Mouse (Mus musculus) lung, postnatal 10 days (tissue): ENCODE data around the gene Tpcn1.

Experiments
- DNase-seq: peaks from one replicate; pipeline ENCODE4 v3.0.0; 2021

Gene Tpcn1

DNA sequence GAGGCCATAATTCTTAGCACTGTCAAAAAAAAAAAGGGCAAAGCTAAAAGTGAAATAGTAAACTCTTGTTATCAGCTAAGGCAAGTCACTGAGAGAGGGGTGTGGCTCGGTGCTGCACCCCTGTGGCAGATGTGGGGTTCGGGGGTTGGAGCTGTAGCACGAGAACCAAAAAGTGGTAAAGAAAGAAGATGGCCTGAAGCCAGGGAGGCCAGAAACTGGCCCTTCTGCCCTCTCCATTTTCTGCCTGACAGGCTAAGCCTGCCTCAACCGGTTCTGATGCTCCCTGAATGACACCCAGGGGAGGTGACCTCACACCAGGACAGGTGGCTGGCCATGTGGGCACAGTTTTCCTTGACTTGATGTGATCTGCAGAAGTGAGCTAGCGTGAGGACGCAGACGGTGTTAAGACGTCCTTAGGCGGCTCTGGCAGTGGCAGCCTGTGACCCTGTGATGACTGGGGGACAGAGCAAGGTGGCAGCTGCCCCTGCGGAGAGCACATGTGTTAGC, 10.5 kb downstream of the Tpcn1 start:
- DNase-seq, result no peak

DNA sequence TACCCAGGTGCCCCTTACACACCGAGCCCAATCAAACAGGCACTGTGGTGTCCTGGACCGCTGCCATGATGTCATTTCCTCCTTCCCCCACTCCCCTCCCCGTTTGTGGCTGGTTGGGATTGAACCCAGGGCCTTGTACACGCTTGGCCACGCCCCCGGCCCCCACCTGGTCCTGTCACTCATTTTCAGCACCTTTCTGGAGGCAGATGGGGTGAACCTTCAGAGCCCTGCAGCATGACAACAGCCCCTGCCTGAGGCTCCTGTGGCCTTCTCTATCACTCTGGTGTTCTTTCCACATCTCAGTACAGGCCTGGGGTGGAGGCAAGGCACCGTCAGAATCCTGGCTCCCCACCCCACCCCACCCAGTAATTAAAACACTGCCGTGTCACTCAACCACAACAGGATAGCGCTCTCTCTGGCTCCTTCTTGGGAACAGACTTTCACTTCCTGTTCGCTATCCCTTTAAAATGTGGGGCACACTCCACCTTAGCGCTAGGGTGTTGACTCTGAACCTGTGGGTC, 11.6 kb downstream of the Tpcn1 start:
- DNase-seq, result no peak

DNA sequence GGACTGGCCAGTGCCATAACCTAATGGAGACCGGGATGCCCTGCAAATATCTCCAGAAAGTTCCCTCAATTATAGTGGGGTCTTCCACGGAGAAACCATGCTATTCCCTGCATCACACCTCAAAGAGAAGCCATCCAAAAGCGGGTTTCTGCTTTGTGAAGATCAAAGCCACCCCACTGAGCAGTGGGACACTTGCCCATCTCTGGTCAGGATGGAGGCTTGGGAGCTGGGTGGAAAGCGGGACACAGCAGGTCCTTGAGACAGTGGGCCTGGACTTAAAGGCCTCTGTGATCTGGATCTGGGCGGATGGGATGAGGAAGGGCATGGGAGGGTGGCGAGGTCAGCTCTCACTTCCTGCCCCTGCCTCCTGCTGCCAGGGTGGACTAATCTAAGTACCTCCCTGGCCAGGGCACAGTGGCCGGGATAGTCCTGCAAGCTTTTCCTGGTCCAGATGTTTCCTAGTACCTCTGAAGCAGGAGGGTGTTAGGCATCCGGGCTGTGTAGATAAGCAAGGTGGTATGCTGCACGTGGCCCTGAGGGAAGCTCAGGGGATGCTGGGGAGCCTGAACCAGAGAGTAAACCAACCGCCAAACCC, 13.9 kb downstream of the Tpcn1 start:
- DNase-seq, result no peak

DNA sequence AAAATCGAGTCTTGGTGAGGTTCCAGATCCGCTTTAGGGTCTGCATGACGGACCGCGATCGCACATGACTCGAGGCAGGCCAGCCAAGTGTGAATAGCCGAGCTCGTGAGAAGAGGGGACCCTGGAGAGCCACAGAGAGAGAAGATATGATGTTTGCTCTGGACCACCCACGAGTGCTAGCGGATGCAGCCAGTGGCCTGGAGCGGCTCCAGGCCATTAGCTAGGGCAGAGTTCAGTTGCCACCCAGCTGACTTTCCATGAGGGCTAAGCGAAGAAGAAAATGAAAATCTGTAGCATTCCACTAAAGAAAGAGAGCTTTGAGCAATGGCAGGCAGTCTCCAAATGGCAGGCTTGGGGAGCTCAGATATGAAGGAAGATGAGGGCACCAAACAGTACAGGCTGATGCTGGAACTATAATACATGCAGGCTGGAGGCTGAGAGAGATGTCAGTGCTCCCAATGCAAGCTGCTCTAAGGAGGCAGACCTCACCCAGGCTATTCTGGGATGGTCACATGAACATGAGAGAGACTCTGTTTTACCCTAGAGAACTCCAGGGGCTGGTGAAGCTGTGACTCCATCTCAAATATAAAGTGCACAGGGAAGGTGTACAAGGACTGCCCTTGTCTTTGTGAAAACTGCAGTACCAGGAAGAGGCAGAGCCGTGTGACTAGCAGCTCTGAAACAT, 17.3 kb downstream of the Tpcn1 start:
- peak; percentile 68 for DNase-seq

- DNase-seq, result no peak
Observed at GRCm38 (mm10) chr5:120570289-120570897, 18.1 kb downstream of the Tpcn1 start.

DNA sequence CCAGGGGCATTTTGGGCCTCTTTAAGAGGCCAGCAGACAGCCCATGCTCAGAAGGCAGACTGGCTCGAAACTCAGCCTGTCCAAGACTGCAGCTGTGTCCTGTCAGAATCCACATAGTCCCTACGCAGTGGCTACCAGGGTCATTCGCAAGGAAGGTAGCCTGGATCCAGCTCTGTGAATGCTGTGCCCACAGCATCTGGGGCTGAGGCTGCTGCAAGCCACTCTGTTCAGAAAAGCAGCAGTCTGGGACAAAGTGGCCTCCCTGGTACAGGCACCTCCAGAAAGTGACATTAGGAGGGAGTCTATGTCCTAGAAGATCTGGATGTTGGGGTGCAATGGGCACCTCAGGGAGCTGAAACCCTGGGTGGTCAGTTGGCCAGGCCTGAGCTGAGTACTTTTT, 18.7 kb downstream of the Tpcn1 start:
- no peak for DNase-seq

DNA sequence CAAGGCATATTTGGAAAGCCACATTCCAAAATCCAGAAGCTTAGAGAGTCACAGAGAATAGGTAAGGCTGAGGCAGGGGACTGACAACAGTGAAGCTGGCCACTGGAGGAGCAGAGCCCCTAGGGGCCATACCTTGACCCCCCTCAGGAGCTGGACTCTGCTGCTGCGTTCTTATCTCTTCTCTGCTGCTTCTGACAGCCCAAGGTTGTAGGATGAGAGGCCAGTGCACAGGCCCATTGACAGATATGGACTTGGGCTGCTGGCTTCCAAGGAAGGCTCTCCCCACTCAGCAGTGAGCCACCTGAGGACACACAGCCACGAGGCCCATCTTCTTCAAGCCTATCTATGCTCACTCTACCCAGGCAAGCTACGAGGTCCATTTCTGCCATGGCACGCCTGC, 19.5 kb downstream of the Tpcn1 start:
- DNase-seq, result no peak

GRCm38 (mm10) chr5:120568336-120568768, 20.1 kb downstream of the Tpcn1 start:
- no peak for DNase-seq

DNA sequence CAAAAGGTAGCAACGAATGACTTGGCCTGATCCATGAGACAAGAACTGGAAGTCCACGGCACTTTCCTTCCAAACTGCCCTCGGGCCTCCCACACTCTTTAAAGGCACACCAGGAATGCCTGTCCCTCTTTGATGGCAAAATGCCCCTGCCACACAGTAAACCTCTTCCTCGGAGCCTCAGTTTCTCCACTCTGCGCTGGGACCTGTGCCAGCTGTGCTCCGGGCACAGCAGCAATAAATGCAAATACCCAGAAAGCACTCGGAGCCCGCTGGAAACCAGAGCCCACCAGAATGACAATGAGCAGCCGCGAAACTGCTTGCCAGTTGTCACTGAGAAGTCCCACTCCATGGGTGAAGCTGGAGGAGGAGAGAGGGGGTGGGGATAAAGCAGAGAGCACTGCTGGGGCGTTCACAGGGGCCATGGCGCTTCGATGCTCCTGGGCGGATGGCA, 20.7 kb downstream of the Tpcn1 start:
- DNase-seq, result no peak

- DNase-seq, result peak; percentile 86
Observed at GRCm38 (mm10) chr5:120567253-120567701, 21.2 kb downstream of the Tpcn1 start.

GRCm38 (mm10) chr5:120566681-120567252, 21.7 kb downstream of the Tpcn1 start:
- no peak for DNase-seq

DNA sequence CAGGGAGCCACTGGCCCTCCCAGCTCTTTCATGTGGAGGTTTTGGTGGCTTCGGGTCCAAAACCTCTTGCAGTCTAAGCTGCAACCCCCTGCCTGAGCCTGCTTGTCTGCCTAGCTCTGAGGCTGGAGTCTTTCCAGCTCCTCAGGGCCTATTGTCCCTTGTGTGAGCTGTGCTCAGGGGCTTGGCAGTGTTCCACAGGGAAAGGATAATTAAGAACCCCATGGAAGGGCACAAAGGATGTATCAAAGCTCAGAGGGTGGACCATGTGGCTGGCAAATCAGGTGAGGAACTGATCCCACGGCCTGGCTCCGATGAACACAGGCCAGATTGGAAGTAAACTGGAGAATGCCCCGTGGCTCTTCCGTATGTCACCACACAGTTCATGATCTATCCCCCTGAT, 22.4 kb downstream of the Tpcn1 start:
- peak; percentile 64 for DNase-seq

DNA sequence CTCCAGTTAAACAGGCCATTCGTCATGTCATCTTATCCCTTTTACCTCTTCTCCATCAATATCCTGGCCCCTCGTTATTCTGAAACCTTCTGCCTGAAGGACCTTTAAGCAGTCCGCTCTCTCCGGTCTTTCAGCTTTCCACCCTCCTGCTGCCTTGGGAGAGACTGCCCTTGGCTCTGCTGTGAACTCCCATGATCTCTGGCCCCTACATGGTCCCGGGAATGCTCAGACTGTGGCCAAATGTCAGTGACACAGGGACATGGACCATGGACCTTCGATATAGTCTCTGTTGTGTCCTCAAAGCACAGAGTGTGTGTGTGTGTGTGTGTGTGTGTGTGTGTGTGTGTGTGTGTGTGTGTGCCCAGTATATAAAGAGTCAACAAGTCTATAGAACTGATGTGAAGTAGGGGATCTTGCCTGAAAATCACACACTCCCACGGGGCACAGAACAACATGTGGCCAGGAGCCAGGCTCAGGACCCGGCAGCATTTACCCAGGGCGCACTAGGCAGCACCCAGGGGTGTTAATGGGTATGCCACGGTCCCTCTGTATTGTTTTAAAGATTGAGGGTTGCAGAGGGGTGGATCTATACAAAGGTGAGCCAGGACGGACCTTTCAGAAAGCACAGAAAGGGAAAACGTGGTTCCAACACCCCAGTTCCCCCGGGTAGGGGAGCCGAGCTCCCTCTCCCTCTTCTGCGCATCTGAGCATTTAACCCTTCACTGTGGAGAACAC, 23.1 kb downstream of the Tpcn1 start:
- DNase-seq, result no peak

DNA sequence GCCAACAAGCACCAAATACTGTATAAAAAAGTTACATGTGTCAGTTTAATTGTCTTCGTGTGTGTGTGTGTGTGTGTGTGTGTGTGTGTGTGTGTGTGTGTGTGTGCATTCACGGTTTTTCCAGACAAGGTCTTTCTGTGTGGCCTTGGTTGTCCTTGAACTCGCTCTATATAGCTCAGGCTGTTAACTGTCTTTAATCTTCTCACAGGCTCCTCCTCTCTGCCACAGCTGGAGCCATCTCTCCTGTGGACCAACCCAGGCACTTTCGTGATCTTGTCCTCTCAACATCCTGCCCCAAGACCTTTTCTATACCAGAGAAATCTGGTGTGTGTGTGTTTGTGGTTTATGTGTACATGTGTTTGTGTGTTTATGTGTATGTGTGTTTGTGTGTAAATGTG, 24.6 kb downstream of the Tpcn1 start:
- DNase-seq, result no peak

DNA sequence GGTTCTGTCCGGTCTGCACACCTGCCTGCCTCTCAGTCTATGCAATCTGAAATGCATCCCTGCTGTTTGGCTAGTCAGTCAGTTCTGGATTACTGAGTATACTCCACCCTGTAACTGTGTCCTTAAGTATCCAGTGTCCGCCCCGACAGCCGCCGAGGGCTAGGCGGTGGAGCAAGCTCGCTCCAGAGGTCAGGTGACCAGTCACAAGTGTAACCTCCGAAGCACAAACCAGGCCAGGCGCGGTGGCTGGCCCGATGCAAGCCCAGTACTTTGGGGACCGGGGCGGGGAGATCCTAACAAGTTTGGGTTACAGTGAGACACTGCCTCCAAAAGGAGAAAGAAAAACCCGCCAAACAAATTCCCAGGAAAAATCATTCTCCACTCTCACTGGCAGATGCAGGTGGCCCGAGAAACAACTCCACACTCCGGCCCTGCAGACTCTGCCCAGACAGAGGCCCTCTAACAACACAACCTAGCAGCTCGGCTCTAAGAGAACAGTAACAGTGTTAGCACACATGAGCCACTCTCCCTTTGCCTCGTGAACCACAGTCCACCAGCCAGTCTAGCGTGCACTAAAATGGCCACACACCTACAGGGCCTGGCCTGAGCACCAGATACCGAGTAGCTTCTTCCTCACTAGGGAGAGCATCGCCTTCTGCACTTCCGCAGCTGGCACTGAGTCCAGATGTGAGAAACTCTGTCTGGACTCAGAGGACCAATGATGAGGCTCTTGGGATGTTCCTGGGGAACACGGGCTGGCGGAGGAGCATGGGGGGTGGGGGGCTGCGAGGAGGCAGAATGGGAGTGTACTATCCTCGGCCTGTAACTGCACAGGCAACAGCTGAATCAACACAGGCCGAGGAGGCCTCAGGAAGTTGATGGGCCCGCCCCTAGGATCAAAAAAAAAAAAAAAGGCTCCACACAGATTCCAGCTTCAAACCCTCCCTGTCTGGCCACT, 25.2 kb downstream of the Tpcn1 start:
- peak; percentile 77 for DNase-seq

GRCm38 (mm10) chr5:120560616-120561311, 27.7 kb downstream of the Tpcn1 start:
- DNase-seq, result peak; percentile 68

DNA sequence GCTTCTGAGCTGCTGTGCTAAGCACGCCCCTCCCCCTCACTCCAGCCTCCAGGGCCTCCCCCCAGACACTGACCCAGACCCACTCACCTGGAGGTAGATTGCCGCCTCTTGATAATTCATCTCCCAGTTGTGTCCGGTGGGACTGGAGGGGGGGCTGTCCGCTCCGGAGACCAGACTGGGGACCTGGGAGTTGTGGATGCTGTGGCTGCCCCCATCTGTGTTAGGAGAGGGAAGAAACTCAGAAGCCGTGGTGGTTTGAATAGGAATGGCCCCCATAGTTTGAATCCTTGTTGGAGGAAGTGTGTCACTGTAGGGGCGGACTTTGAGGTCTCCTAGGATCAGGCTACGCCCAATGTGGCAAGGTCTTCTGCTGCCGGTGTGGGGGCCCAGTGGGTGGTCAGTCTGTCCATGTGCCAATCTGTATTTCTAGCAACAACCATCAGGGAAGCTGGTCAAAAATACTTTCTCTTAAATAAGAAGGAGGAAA, 28.3 kb downstream of the Tpcn1 start:
- DNase-seq, result no peak

- DNase-seq, result no peak
Observed at GRCm38 (mm10) chr5:120558762-120559161, 29.7 kb downstream of the Tpcn1 start.

DNA sequence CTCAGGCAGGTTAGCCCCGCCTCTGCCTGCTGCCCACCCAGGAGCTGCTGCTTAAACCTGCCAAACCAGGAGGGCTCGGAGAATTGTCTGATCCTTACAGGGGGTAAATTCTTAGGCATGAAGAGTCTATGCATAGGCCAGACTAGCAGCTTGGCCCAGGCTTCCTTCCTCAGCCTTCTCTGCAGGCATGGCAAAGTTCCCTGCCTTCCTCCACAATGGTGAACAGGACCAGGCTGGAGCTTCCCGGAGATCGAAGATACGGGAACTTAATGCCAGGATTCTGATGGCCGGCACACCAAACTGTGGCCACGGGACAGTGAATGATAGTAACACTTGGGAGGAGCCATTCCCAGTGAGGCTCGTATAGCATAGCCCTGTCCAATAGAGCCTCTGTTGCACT, 30.4 kb downstream of the Tpcn1 start:
- DNase-seq, result no peak

DNA sequence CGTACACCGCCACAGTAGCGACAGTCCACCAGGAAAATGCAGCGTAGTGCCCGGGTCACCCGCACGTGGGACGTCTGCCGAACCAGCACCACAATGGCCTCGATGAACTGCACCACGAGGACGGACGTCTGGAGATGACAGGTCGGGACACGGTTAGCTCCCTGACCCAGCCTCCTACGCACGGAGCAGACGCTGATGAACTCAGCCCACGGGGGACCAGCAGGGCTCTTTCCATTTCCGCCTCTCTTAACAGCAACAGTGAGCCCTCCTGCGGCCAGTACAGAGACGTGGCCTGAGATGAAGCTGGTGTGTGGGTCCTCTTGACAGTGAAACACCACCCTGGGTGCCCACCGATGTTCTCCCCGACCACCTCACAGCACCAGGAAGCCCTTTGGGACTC, 32.6 kb downstream of the Tpcn1 start:
- DNase-seq, result no peak

- DNase-seq, result no peak
Observed at GRCm38 (mm10) chr5:120550673-120551072, 37.8 kb downstream of the Tpcn1 start.
